Mouse (Mus musculus) granulocyte monocyte progenitor cell, adult 5-6 weeks (primary cell): ENCODE data around the gene Eid3. TPM values are rescaled to one million over a fixed set of nuclear protein-coding genes. Genes with fewer than 3 reads are reported as not detected.

Experiments
- ATAC-seq: replicated peaks from 2 replicates; pipeline ENCODE4 v1.8.0; 2016; ENCODE audit warnings: mild to moderate bottlenecking, moderate TSS enrichment, inconsistent platforms; ENCODE audit not compliant: poor library complexity, severe bottlenecking
- total RNA-seq, 2 experiments: library from RNA; stranded (forward) in 1 of 2; stranded (reverse) in 1 of 2; fragments of 200-712, 200-1000 nt in 1 of 2; fragments of >200 nt in 1 of 2; fragmentation: Nextera tagmentation in 1 of 2; gene quantifications; 2 replicates each; pipeline ENCODE4 v1.2.3; 2014 to 2017

The Eid3 gene
- total RNA-seq, 2 experiments from 2014 or later = 2.2 to 3.7 TPM

- peak; percentile 46 for ATAC-seq
These were observed 6.1 kb upstream of the Eid3 start for GRCm38 (mm10) chr10:82860181-82860928.

DNA sequence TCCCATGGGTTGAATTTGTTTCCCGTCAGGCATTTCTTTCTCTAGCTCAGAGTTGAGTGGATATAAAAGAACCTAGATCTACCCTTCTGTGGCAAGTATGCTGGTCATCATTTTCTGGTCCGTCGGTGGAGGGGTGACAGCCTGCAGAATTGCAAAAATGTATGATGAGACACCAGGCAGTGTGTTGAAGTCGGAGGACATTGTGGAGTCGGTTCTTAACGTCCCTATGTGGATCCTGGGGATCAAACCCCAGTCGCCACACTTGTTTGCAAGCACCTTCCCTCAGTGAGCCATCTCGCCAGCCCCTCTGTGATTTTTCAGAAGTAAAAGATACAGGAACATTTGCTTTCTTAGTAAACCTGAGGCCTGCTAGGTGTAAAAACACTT, 5.5 kb upstream of the Eid3 start:
- no peak for ATAC-seq

- ATAC-seq = no peak
These were observed 3.2 kb upstream of the Eid3 start for GRCm38 (mm10) chr10:82863106-82863680.

- ATAC-seq = no peak
These were observed 2.6 kb upstream of the Eid3 start for GRCm38 (mm10) chr10:82863827-82864226.

GRCm38 (mm10) chr10:82866832-82867231, 406 bp downstream of the Eid3 start:
- ATAC-seq = peak; percentile 43

- no peak; the same call in 1 of the 2 replicates for ATAC-seq
These were observed 2.1 kb downstream of the Eid3 start for GRCm38 (mm10) chr10:82868418-82869086.

GRCm38 (mm10) chr10:82875446-82875845, 9.0 kb downstream of the Eid3 start:
- no peak for ATAC-seq

- peak; percentile 52; the same call in 1 of the 2 replicates for ATAC-seq
These were observed 9.8 kb downstream of the Eid3 start for GRCm38 (mm10) chr10:82876076-82876796.

- ATAC-seq = no peak
These were observed 20.9 kb downstream of the Eid3 start for GRCm38 (mm10) chr10:82887354-82887753.

GRCm38 (mm10) chr10:82888576-82888975, 22.1 kb downstream of the Eid3 start:
- ATAC-seq = no peak

GRCm38 (mm10) chr10:82889447-82889973, 23.1 kb downstream of the Eid3 start:
- peak; percentile 78 for ATAC-seq

DNA sequence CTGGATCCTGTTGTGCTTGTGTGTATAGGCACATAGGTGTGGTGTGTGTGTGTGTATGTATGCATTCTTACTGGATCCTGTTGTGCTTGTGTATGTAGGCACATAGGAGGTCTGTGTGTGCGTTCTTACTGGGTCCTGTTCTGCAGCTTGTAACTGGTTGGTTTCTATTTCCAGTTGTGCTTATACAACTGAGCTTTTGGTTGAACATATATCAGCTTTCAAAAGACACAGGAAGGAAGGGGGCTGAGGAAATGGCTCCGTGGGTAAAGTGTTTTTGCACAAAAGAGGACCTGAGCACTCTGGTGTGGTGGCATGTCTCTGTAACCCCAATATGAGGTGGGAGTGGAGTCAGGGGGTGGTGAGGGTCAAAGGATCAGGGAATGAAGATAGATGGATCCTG, 24.5 kb downstream of the Eid3 start:
- ATAC-seq = peak; percentile 19; the same call in 1 of the 2 replicates

DNA sequence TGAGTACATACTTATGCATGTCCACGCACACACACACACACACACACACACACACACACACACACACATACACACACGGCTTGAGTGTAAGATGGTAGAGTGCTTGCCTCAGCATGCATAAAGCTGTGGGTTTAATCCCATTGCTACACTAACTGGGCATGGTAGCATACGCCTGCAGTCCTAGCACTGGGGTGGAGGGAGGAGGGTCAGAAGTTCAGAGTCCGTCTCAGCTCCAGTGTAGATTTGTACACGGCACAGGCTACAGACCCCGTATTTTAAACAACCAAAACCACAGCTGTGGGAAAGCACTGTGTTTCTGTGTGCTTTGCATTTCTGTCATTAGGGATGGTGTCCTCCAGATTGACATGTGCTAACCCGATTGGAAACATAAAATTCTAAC, 25.0 kb downstream of the Eid3 start:
- ATAC-seq = no peak

- ATAC-seq = no peak
These were observed 26.1 kb downstream of the Eid3 start for GRCm38 (mm10) chr10:82892442-82893055.

DNA sequence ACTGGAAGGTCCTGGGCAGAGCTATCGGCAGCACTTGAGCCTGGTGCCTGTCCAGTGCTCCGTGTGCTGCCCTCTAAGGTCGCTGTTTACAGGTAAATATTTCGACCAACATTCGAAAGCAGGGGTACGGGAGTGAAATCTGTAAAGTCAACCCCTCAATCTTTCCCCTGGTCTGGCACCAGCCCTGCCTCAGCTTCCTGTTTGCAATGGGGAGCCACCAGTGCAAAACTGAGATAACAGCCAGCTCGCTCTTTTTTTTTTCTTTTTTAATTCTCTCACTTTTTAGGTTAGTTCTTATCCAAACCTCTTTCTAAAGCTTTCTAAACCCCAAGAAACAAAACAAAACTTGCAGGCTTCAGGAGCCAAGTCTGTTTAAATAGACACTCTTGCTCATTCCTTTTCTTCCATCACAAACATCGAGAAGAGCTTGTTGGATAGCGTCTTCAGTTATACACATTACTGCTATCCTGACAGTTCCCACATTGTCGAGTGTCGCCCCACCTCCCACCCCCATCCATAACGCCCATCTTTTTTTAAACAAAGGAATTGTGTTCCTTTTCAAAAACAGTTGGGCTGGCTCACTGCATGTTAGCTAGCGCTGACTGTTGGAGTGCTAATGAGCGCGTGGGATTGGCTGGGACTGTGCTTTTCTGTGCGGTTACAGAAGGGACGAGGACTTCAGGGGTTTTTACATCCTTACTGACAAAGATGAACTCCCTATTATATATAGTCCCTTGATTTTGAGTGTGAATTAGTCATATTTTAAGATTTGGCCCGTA, 27.6 kb downstream of the Eid3 start:
- ATAC-seq = no peak

GRCm38 (mm10) chr10:82897936-82898335, 31.5 kb downstream of the Eid3 start:
- no peak for ATAC-seq

DNA sequence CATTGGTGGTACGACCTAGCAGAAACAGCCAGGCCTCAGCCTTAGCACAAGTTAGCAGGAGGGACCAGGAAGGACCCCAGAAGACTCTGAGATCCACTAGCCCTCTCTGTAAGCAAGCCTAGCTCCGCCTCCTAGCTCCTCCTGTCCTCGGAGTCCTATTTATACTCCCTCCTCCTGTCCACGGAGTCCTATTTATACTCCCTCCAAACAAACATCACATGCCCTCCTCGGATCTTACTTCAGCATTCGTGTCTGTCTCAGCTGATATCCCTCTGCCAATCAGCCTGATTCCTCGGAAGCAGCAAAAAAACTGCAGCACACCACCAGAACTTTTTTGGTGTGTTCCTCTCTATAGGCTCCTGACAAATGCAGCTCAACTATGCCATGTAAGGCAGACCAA, 32.5 kb downstream of the Eid3 start:
- ATAC-seq = no peak

DNA sequence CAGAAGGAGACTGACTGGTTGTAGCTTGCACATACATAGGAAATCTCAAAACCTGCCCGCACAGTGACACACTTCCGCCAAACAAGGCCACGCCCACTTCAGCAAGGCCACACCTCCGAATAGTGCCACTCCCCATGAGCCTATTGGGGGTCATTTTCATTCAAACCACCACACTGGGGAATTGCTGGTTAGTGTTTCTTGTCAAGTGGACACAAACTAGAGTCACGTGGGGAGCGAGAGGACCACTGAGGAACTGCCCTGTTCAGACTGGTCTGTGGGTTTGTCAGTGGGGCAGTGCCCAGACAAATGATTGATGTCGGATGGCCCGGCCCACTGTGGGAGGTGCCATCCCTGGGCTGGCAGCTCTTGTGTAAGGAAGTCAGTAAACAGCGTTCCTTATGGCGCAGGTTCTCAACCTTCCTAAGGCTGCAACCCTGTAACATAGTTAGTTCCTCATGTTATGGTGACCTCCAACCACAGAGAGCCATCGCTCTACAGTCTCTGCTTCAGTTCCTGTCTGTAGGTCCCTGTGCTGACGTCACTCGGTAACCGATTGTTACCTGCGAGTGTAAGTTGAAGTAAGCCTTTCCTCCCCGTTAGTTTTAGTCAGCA, 33.5 kb downstream of the Eid3 start:
- peak; percentile 83 for ATAC-seq

DNA sequence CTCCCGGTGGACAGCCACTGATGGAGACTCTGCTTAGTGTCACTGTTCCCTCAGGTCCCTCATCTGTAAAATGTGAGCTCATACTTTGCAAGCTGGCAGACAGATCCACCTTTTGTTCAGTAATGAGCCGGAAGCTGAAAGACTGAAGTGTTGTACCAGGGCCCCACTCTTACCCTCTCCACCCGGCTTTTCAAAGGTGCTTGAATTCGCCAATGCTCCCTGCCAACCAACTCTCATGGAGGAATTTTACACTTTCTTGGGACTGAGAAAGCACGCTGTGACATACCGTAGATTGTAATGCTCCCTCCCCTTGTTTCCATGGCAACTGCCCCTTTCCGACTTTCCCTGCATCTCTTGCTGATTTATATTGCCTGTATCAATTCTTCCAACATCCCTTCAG, 34.1 kb downstream of the Eid3 start:
- no peak for ATAC-seq
